Mouse (Mus musculus) CH12.LX (cell line): ENCODE measurements around the gene Kat2a. TPM values are rescaled to one million over a fixed set of nuclear protein-coding genes. Genes with fewer than 3 reads are reported as not detected.
A peak's percentile ranks its signal among the peaks of the same experiment; 100 is the strongest.

Source experiments
- DNase-seq: peaks from one replicate; pipeline ENCODE4 v3.0.0-alpha.2; 2013; ENCODE audit errors: extremely low read depth
- H3K27ac ChIP-seq: 2 replicates; pipeline ENCODE4 v1.5.1; 2012; ENCODE audit warnings: low read depth, mild to moderate bottlenecking, control low read depth, moderate library complexity; ENCODE audit not compliant: insufficient read depth
- H3K27me3 ChIP-seq: replicated peaks from 2 replicates; pipeline ENCODE3; 2012; ENCODE audit warnings: inconsistent platforms
- H3K36me3 ChIP-seq, 2 experiments: replicated peaks in 1 of 2; 2 replicates each; pipeline versions ENCODE3 to v1.6.1; 2012; ENCODE audit warnings: inconsistent platforms in 1 of 2, low read length in 1 of 2, mild to moderate bottlenecking in 1 of 2, mixed read lengths in 1 of 2, moderate library complexity in 1 of 2; ENCODE audit not compliant: control insufficient read depth in 1 of 2, insufficient read depth in 1 of 2
- H3K4me1 ChIP-seq, 2 experiments: 2 replicates each; pipeline ENCODE4 v1.6.1; 2012; ENCODE audit warnings: inconsistent platforms in 1 of 2, moderate library complexity in 1 of 2; ENCODE audit not compliant: insufficient read depth in 2 of 2, control insufficient read depth in 1 of 2
- H3K4me2 ChIP-seq: 2 replicates; pipeline ENCODE4 v1.6.1; 2012; ENCODE audit warnings: low read depth, mild to moderate bottlenecking, control low read depth; ENCODE audit not compliant: poor library complexity, insufficient read depth, severe bottlenecking
- H3K4me3 ChIP-seq, 3 experiments: fragments of 150-350 bp in 1 of 3; sonication (generic) in 1 of 3; replicated peaks in 1 of 3; 2 replicates each; pipeline versions ENCODE3 to v1.5.1; 2011 to 2012; ENCODE audit warnings: low read depth in 2 of 3, low read length in 2 of 3, mild to moderate bottlenecking in 2 of 3, moderate library complexity in 2 of 3, control low read depth in 1 of 3, improper control_type of control experiment in 1 of 3, inconsistent platforms in 1 of 3, mixed read lengths in 1 of 3; ENCODE audit not compliant: poor library complexity in 1 of 3
- H3K79me2 ChIP-seq: replicated peaks from 2 replicates; pipeline ENCODE4 v1.6.1; 2012; ENCODE audit warnings: mild to moderate bottlenecking, moderate library complexity; ENCODE audit not compliant: control insufficient read depth, poor library complexity, insufficient read depth, severe bottlenecking; ENCODE audit errors: extremely low read depth
- H3K9ac ChIP-seq: 2 replicates; pipeline ENCODE4 v1.6.1; 2012; ENCODE audit warnings: low read depth, mild to moderate bottlenecking, control low read depth, moderate library complexity; ENCODE audit not compliant: insufficient read depth
- H3K9me3 ChIP-seq: replicated peaks from 2 replicates; pipeline ENCODE3; 2012; ENCODE audit warnings: low read length, inconsistent platforms, mixed read lengths
- CHD2 ChIP-seq: IDR thresholded peaks from 2 replicates; pipeline ENCODE4 v1.6.1; 2011; ENCODE audit warnings: low read length, improper control_type of control experiment
- E2F4 ChIP-seq: IDR thresholded peaks from 2 replicates; pipeline ENCODE4 v1.6.1; 2011; ENCODE audit warnings: low read depth, low read length, improper control_type of control experiment; ENCODE audit not compliant: insufficient replicate concordance
- ELF1 ChIP-seq: IDR thresholded peaks from 2 replicates; pipeline ENCODE4 v1.6.1; 2014; ENCODE audit warnings: low read depth, mild to moderate bottlenecking, inconsistent platforms, low read length, improper control_type of control experiment
- EP300 ChIP-seq: IDR thresholded peaks from 2 replicates; pipeline ENCODE4 v1.6.1; 2011; ENCODE audit warnings: low read length, improper control_type of control experiment
- ETS1 ChIP-seq: conservative IDR thresholded peaks from 2 replicates; pipeline ENCODE4 v1.6.1; 2012; ENCODE audit warnings: low read depth, mild to moderate bottlenecking, inconsistent platforms, low read length, improper control_type of control experiment, moderate library complexity
- IRF4 ChIP-seq: IDR thresholded peaks from 2 replicates; pipeline ENCODE4 v1.6.1; 2014; ENCODE audit warnings: low read depth, mild to moderate bottlenecking, inconsistent platforms, low read length, improper control_type of control experiment
- JUN ChIP-seq: IDR thresholded peaks from 2 replicates; pipeline ENCODE4 v1.6.1; 2011; ENCODE audit warnings: low read depth, mild to moderate bottlenecking, low read length, improper control_type of control experiment, moderate library complexity; ENCODE audit not compliant: insufficient read depth
- JUND ChIP-seq: conservative IDR thresholded peaks from 2 replicates; pipeline ENCODE4 v1.6.1; 2011; ENCODE audit warnings: low read depth, low read length, improper control_type of control experiment
- KAT2A ChIP-seq: IDR thresholded peaks from 2 replicates; pipeline ENCODE4 v1.6.1; 2012; ENCODE audit warnings: low read length, improper control_type of control experiment, inconsistent platforms; ENCODE audit not compliant: insufficient replicate concordance
- MAX ChIP-seq: IDR thresholded peaks from 2 replicates; pipeline ENCODE4 v1.6.1; 2011; ENCODE audit warnings: low read length, improper control_type of control experiment
- MAZ ChIP-seq: IDR thresholded peaks from 2 replicates; pipeline ENCODE4 v1.6.1; 2012; ENCODE audit warnings: low read depth, mild to moderate bottlenecking, inconsistent platforms, low read length, improper control_type of control experiment, moderate library complexity
- MEF2A ChIP-seq: IDR thresholded peaks from 2 replicates; pipeline ENCODE4 v1.6.1; 2014; ENCODE audit warnings: low read depth, mild to moderate bottlenecking, inconsistent platforms, low read length, improper control_type of control experiment, borderline replicate concordance
- MXI1 ChIP-seq: IDR thresholded peaks from 2 replicates; pipeline ENCODE4 v1.6.1; 2011; ENCODE audit warnings: mild to moderate bottlenecking, low read depth, low read length, improper control_type of control experiment
- MYC ChIP-seq: IDR thresholded peaks from 2 replicates; pipeline ENCODE4 v1.6.1; 2011; ENCODE audit warnings: low read depth, mild to moderate bottlenecking, improper control_type of control experiment, low read length
- NELFE ChIP-seq: IDR thresholded peaks from 2 replicates; pipeline ENCODE4 v1.6.1; 2011; ENCODE audit warnings: low read depth, low read length, improper control_type of control experiment
- NRF1 ChIP-seq: IDR thresholded peaks from 2 replicates; pipeline ENCODE4 v1.6.1; 2014; ENCODE audit warnings: low read depth, mild to moderate bottlenecking, inconsistent platforms, low read length, improper control_type of control experiment, moderate library complexity
- POLR2A ChIP-seq: IDR thresholded peaks from 2 replicates; pipeline ENCODE4 v1.6.1; 2011; ENCODE audit warnings: low read depth, mild to moderate bottlenecking, improper control_type of control experiment, low read length
- POLR2AphosphoS2 ChIP-seq: IDR thresholded peaks from 2 replicates; pipeline ENCODE4 v1.6.1; 2011; ENCODE audit warnings: low read depth, low read length, improper control_type of control experiment
- RCOR1 ChIP-seq: conservative IDR thresholded peaks from 2 replicates; pipeline ENCODE4 v1.6.1; 2012; ENCODE audit warnings: low read depth, mild to moderate bottlenecking, inconsistent platforms, low read length, improper control_type of control experiment
- SMC3 ChIP-seq: IDR thresholded peaks from 2 replicates; pipeline ENCODE4 v1.6.1; 2011; ENCODE audit warnings: low read depth, low read length, improper control_type of control experiment
- TBP ChIP-seq: conservative IDR thresholded peaks from 2 replicates; pipeline ENCODE4 v1.6.1; 2011; ENCODE audit warnings: low read depth, low read length, improper control_type of control experiment
- TCF12 ChIP-seq: IDR thresholded peaks from 2 replicates; pipeline ENCODE4 v1.6.1; 2014; ENCODE audit warnings: low read depth, mild to moderate bottlenecking, inconsistent platforms, low read length, improper control_type of control experiment
- UBTF ChIP-seq: IDR thresholded peaks from 2 replicates; pipeline ENCODE4 v1.6.1; 2012; ENCODE audit warnings: low read depth, mild to moderate bottlenecking, inconsistent platforms, low read length, improper control_type of control experiment, moderate library complexity
- USF1 ChIP-seq: IDR thresholded peaks from 2 replicates; pipeline ENCODE4 v1.6.1; 2014; ENCODE audit warnings: low read depth, mild to moderate bottlenecking, inconsistent platforms, low read length, improper control_type of control experiment
- ZKSCAN1 ChIP-seq: IDR thresholded peaks from 2 replicates; pipeline ENCODE4 v1.6.1; 2012; ENCODE audit warnings: low read depth, inconsistent platforms, low read length, improper control_type of control experiment, borderline replicate concordance
- ZMIZ1 ChIP-seq: IDR thresholded peaks from 2 replicates; pipeline ENCODE4 v1.6.1; 2012; ENCODE audit warnings: low read depth, mild to moderate bottlenecking, inconsistent platforms, low read length, improper control_type of control experiment
- ZNF384 ChIP-seq: IDR thresholded peaks from 2 replicates; pipeline ENCODE4 v1.6.1; 2012; ENCODE audit warnings: low read depth, low read length, improper control_type of control experiment, inconsistent platforms
- dilution Hi-C: fragments of 300-500 bp; cut with MboI; formaldehyde crosslinking; loops from 2 replicates; pipeline ENCODE4 v1.14.3; 2020; ENCODE audit warnings: low sequenced_read_pairs; ENCODE audit not compliant: extremely low pct_unique_long_range_greater_than_20kb, extremely low pct_ligation_motif_present
- in situ Hi-C: fragments of 300-500 bp; cut with MboI; formaldehyde crosslinking; loops from 3 replicates; pipeline ENCODE4 v1.14.3; 2019; ENCODE audit warnings: low sequenced_read_pairs, low pct_ligation_motif_present, low pct_unique_long_range_greater_than_20kb, mixed read lengths
- polyA plus RNA-seq: library from polyadenylated mRNA; unstranded; fragments of >175 nt; gene quantifications from 2 replicates; pipeline ENCODE4 v1.2.1, GENCODE M21; 2012; ENCODE audit warnings: low read depth; ENCODE audit not compliant: insufficient read length
- total RNA-seq, 2 experiments: library from RNA; depleted of rRNA; stranded (reverse); fragments of 300-350 nt in 1 of 2; fragments of >200 nt in 1 of 2; gene quantifications; 2 replicates each; pipeline ENCODE4 v1.2.3; 2012 to 2014

The Kat2a gene
- total and polyA plus RNA-seq, 3 experiments: 27.2 to 82.9 (median 30.7) TPM

DNA sequence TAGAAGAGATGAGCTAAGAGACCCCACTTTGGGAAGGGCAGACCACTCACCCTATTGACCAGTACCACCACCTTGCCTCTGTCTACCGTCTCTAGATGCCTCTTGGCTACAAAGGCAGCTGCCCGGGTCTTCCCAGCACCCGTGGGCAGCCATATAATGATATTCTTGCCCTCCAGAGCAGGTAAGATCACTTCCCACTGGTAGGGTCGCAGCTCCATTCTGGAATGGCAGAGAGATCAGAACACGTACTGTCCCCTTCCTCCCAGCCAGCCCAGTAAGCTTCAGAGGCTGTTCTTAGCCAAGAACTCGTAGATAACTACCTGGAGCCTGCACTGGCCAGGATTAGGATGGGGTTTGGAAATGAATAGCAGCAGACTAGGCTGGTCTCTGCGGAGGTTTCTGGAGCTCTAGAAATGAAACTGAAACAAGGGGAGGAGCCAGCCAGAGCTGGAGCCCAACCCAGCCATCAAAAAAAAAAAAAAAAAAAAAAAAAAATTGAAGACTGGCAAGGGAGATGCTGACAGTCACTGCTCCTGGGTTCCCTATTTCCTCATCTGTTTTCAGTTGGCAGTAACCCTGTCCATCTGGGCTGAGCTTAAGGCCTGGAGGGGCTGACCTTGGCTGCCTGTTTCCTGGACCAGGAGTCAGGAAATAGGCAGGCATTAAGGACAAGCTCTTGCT, 8.3 kb downstream of the Kat2a start, which contains the start of gene Dhx58:
Gene Dhx58 (minus strand): TSS at position 421 of the 681 bp plus-strand sequence.
- TF ChIP-seq RCOR1: no peak
- TF ChIP-seq IRF4: peak; percentile 89
- TF ChIP-seq MAX: no peak
- peak; percentile 60 for TF ChIP-seq CHD2
- peak; percentile 72; the same call in 1 of the 2 replicates for TF ChIP-seq POLR2AphosphoS2
- TF ChIP-seq ETS1: peak; percentile 34; the same call in 1 of the 2 replicates
- peak; percentile 100 for TF ChIP-seq ZNF384
- peak; percentile 56; the same call in 1 of the 2 replicates for TF ChIP-seq UBTF
- TF ChIP-seq JUN: peak; percentile 34; the same call in 1 of the 2 replicates
- 0 out of 2 replicates have a peak, but pooled peaks have one; percentile 7 for TF ChIP-seq JUND
- no peak for TF ChIP-seq ZKSCAN1
- TF ChIP-seq SMC3: no peak
- 0 out of 2 replicates have a peak, but pooled peaks have one; percentile 38 for TF ChIP-seq TBP
- TF ChIP-seq POLR2A: peak; percentile 44; the same call in 1 of the 2 replicates
- TF ChIP-seq, all 38 proteins: peak for 10
- Histone ChIP-seq H3K27me3 (no peaks in the 10 kb centered on the region), H3K4me3 (peak within 1 kb of the TSS; percentile 41 to 56 (median 50)), H3K9me3 (no peaks in the 10 kb centered on the region), H3K9ac (peak within 1 kb of the TSS; percentile 59), H3K27ac (peak within 1 kb of the TSS; percentile 58), H3K4me2 (peak within 1 kb of the TSS; percentile 86), H3K36me3 (peaks cover 41 to 68% of the 10 kb centered on the region in 2 experiments), H3K4me1 (peaks cover 22 to 65% of the 10 kb centered on the region in 2 experiments), H3K79me2 (no peaks in the 10 kb centered on the region)
- in situ Hi-C loops: no loop called here
- peak; percentile 86 for DNase-seq
- dilution Hi-C loops: no loop called here

GRCm38 (mm10) chr11:100703366-100703765, 8.9 kb downstream of the Kat2a start:
- peaks cover 22 to 59% of the 10 kb centered on the region in 2 experiments for H3K4me1 ChIP-seq
- H3K9ac ChIP-seq: peak overlapping the region; percentile 50
- H3K36me3 ChIP-seq: peaks cover 35 to 68% of the 10 kb centered on the region in 2 experiments
- no peak for DNase-seq
- in situ Hi-C loops: no loop called here
- H3K79me2 ChIP-seq: no peaks in the 10 kb centered on the region
- no peaks in the 10 kb centered on the region for H3K27me3 ChIP-seq
- H3K27ac ChIP-seq: 0 out of 2 replicates have a peak overlapping the region, but pooled peaks have one; percentile 11
- TF ChIP-seq IRF4 (no peak), MYC (no peak), USF1 (no peak), E2F4 (no peak), ELF1 (no peak), MXI1 (no peak; the same call in 1 of the 2 replicates), POLR2A (no peak), MAX (no peak), EP300 (no peak), POLR2AphosphoS2 (no peak), JUND (no peak), MEF2A (no peak), KAT2A (no peak), JUN (no peak), NRF1 (no peak), ZMIZ1 (no peak), TCF12 (no peak), MAZ (no peak), NELFE (no peak)
- dilution Hi-C loops: no loop called here
- H3K4me2 ChIP-seq: peak overlapping the region; percentile 86
- peak overlapping the region; percentile 41 to 56 (median 50) for H3K4me3 ChIP-seq
- H3K9me3 ChIP-seq: no peaks in the 10 kb centered on the region
